Mouse (Mus musculus) right cerebral cortex, postnatal 14 days (tissue): ENCODE measurements around the gene Olfml3.
A peak's percentile ranks its signal among the peaks of the same experiment; 100 is the strongest.

Experiments
- DNase-seq: peaks from one replicate; pipeline ENCODE4 v3.0.0; 2022

The Olfml3 gene

GRCm38 (mm10) chr3:103737778-103738571, at the start of gene Olfml3:
Gene Olfml3 (minus strand): TSS chr3:103738001.
- DNase-seq = peak; percentile 96

- no peak for DNase-seq
Measured at GRCm38 (mm10) chr3:103787225-103787624, 49.4 kb upstream of the Olfml3 start.

- no peak for DNase-seq
Measured at GRCm38 (mm10) chr3:103782844-103783609, 45.2 kb upstream of the Olfml3 start.

GRCm38 (mm10) chr3:103780777-103781176, 43.0 kb upstream of the Olfml3 start:
- DNase-seq = no peak

- no peak for DNase-seq
Measured at GRCm38 (mm10) chr3:103780271-103780670, 42.5 kb upstream of the Olfml3 start.

- no peak for DNase-seq
Measured at GRCm38 (mm10) chr3:103779183-103779582, 41.4 kb upstream of the Olfml3 start.

GRCm38 (mm10) chr3:103778660-103779059, 40.9 kb upstream of the Olfml3 start:
- DNase-seq = no peak

GRCm38 (mm10) chr3:103777940-103778339, 40.1 kb upstream of the Olfml3 start:
- no peak for DNase-seq

- DNase-seq = no peak
Measured at GRCm38 (mm10) chr3:103774009-103774408, 36.2 kb upstream of the Olfml3 start.

- DNase-seq = no peak
Measured at GRCm38 (mm10) chr3:103773508-103773907, 35.7 kb upstream of the Olfml3 start.

GRCm38 (mm10) chr3:103772846-103773245, 35.0 kb upstream of the Olfml3 start:
- no peak for DNase-seq

GRCm38 (mm10) chr3:103771531-103772130, 33.8 kb upstream of the Olfml3 start:
- no peak for DNase-seq

- DNase-seq = no peak
Measured at GRCm38 (mm10) chr3:103766789-103767188, 29.0 kb upstream of the Olfml3 start.

- DNase-seq = no peak
Measured at GRCm38 (mm10) chr3:103759261-103759970, 21.6 kb upstream of the Olfml3 start.

- DNase-seq = no peak
Measured at GRCm38 (mm10) chr3:103758456-103758855, 20.7 kb upstream of the Olfml3 start.

- no peak for DNase-seq
Measured at GRCm38 (mm10) chr3:103756920-103757319, 19.1 kb upstream of the Olfml3 start.

- no peak for DNase-seq
Measured at GRCm38 (mm10) chr3:103755351-103755750, 17.6 kb upstream of the Olfml3 start.

GRCm38 (mm10) chr3:103751558-103751957, 13.8 kb upstream of the Olfml3 start:
- DNase-seq = no peak

GRCm38 (mm10) chr3:103746711-103747110, 8.9 kb upstream of the Olfml3 start:
- no peak for DNase-seq

GRCm38 (mm10) chr3:103745001-103745770, 7.4 kb upstream of the Olfml3 start:
- DNase-seq = no peak

- no peak for DNase-seq
Measured at GRCm38 (mm10) chr3:103743208-103743607, 5.4 kb upstream of the Olfml3 start.

GRCm38 (mm10) chr3:103740342-103740741, 2.5 kb upstream of the Olfml3 start:
- no peak for DNase-seq
